Mouse (Mus musculus): ENCODE results near the gene Ccnl2.
"Not testable (repeated sequence)": the region's sequence is repeated elsewhere in the genome, so short reads cannot be mapped to it uniquely, and the experiment has no call there.

Ccnl2 gene

GRCm38 (mm10) chr4:155811929-155812664 lies at the start of gene Ccnl2:
Gene Ccnl2, plus strand, starts transcription at chr4:155812489.
- DNase-seq (ENCODE audit: low spot score in 2 of 2): peak; percentile 85 to 91

GRCm38 (mm10) chr4:155769496-155769879 lies 42.8 kb upstream of the Ccnl2 start:
- no peak for DNase-seq (ENCODE audit: low spot score in 2 of 2)

GRCm38 (mm10) chr4:155769880-155770512 lies 42.3 kb upstream of the Ccnl2 start:
- DNase-seq (ENCODE audit: low spot score in 2 of 2): peak in 1 of 2 experiments; percentile 92

GRCm38 (mm10) chr4:155770626-155771025 lies 41.7 kb upstream of the Ccnl2 start:
- DNase-seq (ENCODE audit: low spot score in 2 of 2): no peak

- no peak for DNase-seq (ENCODE audit: low spot score in 2 of 2)
Observed at GRCm38 (mm10) chr4:155771706-155772105, 40.6 kb upstream of the Ccnl2 start.

- DNase-seq (ENCODE audit: low spot score in 2 of 2): no peak
Observed at GRCm38 (mm10) chr4:155772786-155773185, 39.5 kb upstream of the Ccnl2 start.

- DNase-seq (ENCODE audit: low spot score in 2 of 2): no peak
Observed at GRCm38 (mm10) chr4:155773335-155774078, 38.8 kb upstream of the Ccnl2 start.

- DNase-seq (ENCODE audit: low spot score in 2 of 2): peak in 1 of 2 experiments; percentile 88
Observed at GRCm38 (mm10) chr4:155774280-155774754, 38.0 kb upstream of the Ccnl2 start, which contains the start of gene Vwa1. Gene Vwa1, minus strand, starts transcription at chr4:155774698.

GRCm38 (mm10) chr4:155774971-155775740 lies 37.1 kb upstream of the Ccnl2 start:
- peak in 1 of 2 experiments; percentile 60 for DNase-seq (ENCODE audit: low spot score in 2 of 2)

GRCm38 (mm10) chr4:155775855-155776254 lies 36.4 kb upstream of the Ccnl2 start:
- DNase-seq (ENCODE audit: low spot score in 2 of 2): no peak

GRCm38 (mm10) chr4:155776704-155777335 lies 35.5 kb upstream of the Ccnl2 start:
- no peak for DNase-seq (ENCODE audit: low spot score in 2 of 2)

- DNase-seq (ENCODE audit: low spot score in 2 of 2): no peak
Observed at GRCm38 (mm10) chr4:155777816-155778215, 34.5 kb upstream of the Ccnl2 start.

GRCm38 (mm10) chr4:155779498-155779897 lies 32.8 kb upstream of the Ccnl2 start:
- DNase-seq (ENCODE audit: low spot score in 2 of 2): no peak

GRCm38 (mm10) chr4:155780895-155781294 lies 31.4 kb upstream of the Ccnl2 start:
- no peak for DNase-seq (ENCODE audit: low spot score in 2 of 2)

- DNase-seq (ENCODE audit: low spot score in 2 of 2): no peak
Observed at GRCm38 (mm10) chr4:155783486-155784080, 28.7 kb upstream of the Ccnl2 start.

GRCm38 (mm10) chr4:155784081-155784701 lies 28.1 kb upstream of the Ccnl2 start:
- peak in 1 of 2 experiments; percentile 80 for DNase-seq (ENCODE audit: low spot score in 2 of 2)

GRCm38 (mm10) chr4:155785246-155785645 lies 27.0 kb upstream of the Ccnl2 start:
- no peak for DNase-seq (ENCODE audit: low spot score in 2 of 2)

GRCm38 (mm10) chr4:155785819-155786218 lies 26.5 kb upstream of the Ccnl2 start, which contains the start of gene Tmem88b:
Gene Tmem88b, minus strand, starts transcription at chr4:155785874.
- no peak for DNase-seq (ENCODE audit: low spot score in 2 of 2)

GRCm38 (mm10) chr4:155788300-155788699 lies 24.0 kb upstream of the Ccnl2 start:
- no peak for DNase-seq (ENCODE audit: low spot score in 2 of 2)

GRCm38 (mm10) chr4:155788833-155789232 lies 23.5 kb upstream of the Ccnl2 start:
- not testable (repeated sequence) for DNase-seq (ENCODE audit: low spot score in 2 of 2)

Measured in left cerebral cortex, adult 9 months (tissue).